Mouse (Mus musculus) bone marrow, adult 2 months (tissue): ENCODE measurements around the gene Slmap.

ENCODE experiments used
- CTCF ChIP-seq: fragments of 200-500 bp; IDR thresholded peaks from 2 replicates; pipeline ENCODE4 v1.5.1; 2011; ENCODE audit warnings: low read length, control low read depth; ENCODE audit not compliant: control insufficient read depth, insufficient read depth
- POLR2A ChIP-seq: fragments of 200-500 bp; IDR thresholded peaks from 2 replicates; pipeline ENCODE4 v1.6.1; 2011; ENCODE audit warnings: low read depth, mild to moderate bottlenecking, control low read depth, low read length, borderline replicate concordance; ENCODE audit not compliant: control insufficient read depth

DNA sequence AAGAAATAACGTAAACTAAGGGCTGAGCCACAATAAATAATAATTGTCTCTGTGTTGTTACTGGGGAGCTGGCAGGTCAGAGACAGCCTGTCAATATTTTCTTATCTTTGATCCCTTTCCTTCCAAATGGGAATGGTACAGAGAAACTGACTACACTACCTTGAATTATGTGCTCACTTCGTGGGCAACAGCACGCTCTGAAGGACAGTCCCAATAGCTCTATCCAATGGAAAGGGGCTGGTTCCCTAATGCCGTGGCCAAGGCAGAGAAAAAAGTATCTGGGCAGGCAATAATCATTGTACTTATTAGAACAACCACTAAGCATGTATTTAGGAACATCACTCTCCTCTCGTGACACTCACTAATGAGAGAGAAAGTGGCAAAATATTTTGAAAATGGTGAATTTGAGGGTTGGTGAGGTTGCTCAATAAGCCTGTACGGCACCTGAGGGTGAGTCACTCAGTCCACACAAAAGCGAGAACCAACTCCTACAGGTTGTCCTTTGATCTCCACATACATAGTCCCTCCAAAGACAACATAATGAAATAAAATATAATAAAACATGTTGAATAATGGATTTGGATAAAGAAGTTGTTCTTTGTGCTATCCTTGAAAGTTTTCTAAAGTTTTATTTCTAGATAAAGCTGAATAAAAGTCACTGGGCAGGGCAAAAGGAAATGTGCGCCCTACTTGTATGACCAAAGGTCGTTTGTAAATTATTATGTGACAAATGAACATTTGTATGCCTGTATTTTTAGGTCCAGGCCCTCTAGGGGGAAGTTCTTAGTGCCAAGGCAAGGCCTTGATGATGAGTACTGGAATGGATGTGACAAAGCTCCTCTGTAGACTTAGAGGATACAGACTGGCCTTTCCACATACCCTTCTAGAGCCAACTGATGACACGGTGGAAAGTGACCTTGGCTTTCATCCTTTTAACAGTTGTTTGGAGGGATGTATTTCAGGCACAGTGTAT lies 13.1 kb upstream of the Slmap start:
- no peak for TF ChIP-seq CTCF
- no peak for TF ChIP-seq POLR2A
